Mouse (Mus musculus): ENCODE results near the gene Enpp6. TPM values are rescaled to one million over a fixed set of nuclear protein-coding genes. Genes with fewer than 3 reads are reported as not detected.

Gene Enpp6
- polyA plus RNA-seq, 1 experiment from 2014 or later: 0.13 TPM

GRCm38 (mm10) chr8:47058971-47059370 is 72.3 kb downstream of the Enpp6 start:
- Histone ChIP-seq H3K36me3 (ENCODE audit: control insufficient read depth, insufficient read depth, low read length) (no peaks in the 10 kb centered on the region), H3K27ac (ENCODE audit: low read depth, low read length) (no peak overlapping the region), H3K4me2 (ENCODE audit: low read depth, low read length, severe bottlenecking) (no peak overlapping the region), H3K4me3 (ENCODE audit: low read depth, low read length) (no peak overlapping the region), H3K9ac (ENCODE audit: low read length) (no peak overlapping the region), H3K27me3 (ENCODE audit: control insufficient read depth, insufficient read depth, low read length) (no peaks in the 10 kb centered on the region), H3K4me1 (replicated peaks; ENCODE audit: control insufficient read depth, insufficient read depth, low read length) (no peaks in the 10 kb centered on the region), H3K9me3 (ENCODE audit: control insufficient read depth, low read length) (no peaks in the 10 kb centered on the region)
- ATAC-seq (replicated peaks; ENCODE audit: low FRiP score) (no peak), DNase-seq (ENCODE audit: low spot score) (no peak)
- WGBS: 88% methylated on average over 2 of the region's 2 CpGs

GRCm38 (mm10) chr8:47061105-47061720 is 74.5 kb downstream of the Enpp6 start:
- WGBS: 83% methylated on average over 7 of the region's 7 CpGs
- DNase-seq (ENCODE audit: low spot score) (no peak), ATAC-seq (replicated peaks; ENCODE audit: low FRiP score) (no peak)
- Histone ChIP-seq H3K27me3 (ENCODE audit: control insufficient read depth, insufficient read depth, low read length) (no peaks in the 10 kb centered on the region), H3K4me3 (ENCODE audit: low read depth, low read length) (no peak overlapping the region), H3K9ac (ENCODE audit: low read length) (no peak overlapping the region), H3K9me3 (ENCODE audit: control insufficient read depth, low read length) (no peaks in the 10 kb centered on the region), H3K4me2 (ENCODE audit: low read depth, low read length, severe bottlenecking) (no peak overlapping the region), H3K4me1 (replicated peaks; ENCODE audit: control insufficient read depth, insufficient read depth, low read length) (no peaks in the 10 kb centered on the region), H3K36me3 (ENCODE audit: control insufficient read depth, insufficient read depth, low read length) (no peaks in the 10 kb centered on the region), H3K27ac (ENCODE audit: low read depth, low read length) (no peak overlapping the region)

GRCm38 (mm10) chr8:47067121-47067520 is 80.4 kb downstream of the Enpp6 start:
- Histone ChIP-seq H3K4me3 (ENCODE audit: low read depth, low read length) (no peak overlapping the region), H3K4me1 (replicated peaks; ENCODE audit: control insufficient read depth, insufficient read depth, low read length) (no peaks in the 10 kb centered on the region), H3K9me3 (ENCODE audit: control insufficient read depth, low read length) (no peaks in the 10 kb centered on the region), H3K4me2 (ENCODE audit: low read depth, low read length, severe bottlenecking) (no peak overlapping the region), H3K27me3 (ENCODE audit: control insufficient read depth, insufficient read depth, low read length) (no peaks in the 10 kb centered on the region), H3K9ac (ENCODE audit: low read length) (no peak overlapping the region), H3K27ac (ENCODE audit: low read depth, low read length) (no peak overlapping the region), H3K36me3 (ENCODE audit: control insufficient read depth, insufficient read depth, low read length) (no peaks in the 10 kb centered on the region)
- 92% methylated on average over 9 of the region's 9 CpGs for WGBS
- ATAC-seq (replicated peaks; ENCODE audit: low FRiP score): no peak
- DNase-seq (ENCODE audit: low spot score): no peak

GRCm38 (mm10) chr8:47069634-47070033 is 82.9 kb downstream of the Enpp6 start:
- H3K4me2 ChIP-seq (ENCODE audit: low read depth, low read length, severe bottlenecking): no peak overlapping the region
- H3K9me3 ChIP-seq (ENCODE audit: control insufficient read depth, low read length): no peaks in the 10 kb centered on the region
- no peak overlapping the region for H3K9ac ChIP-seq (ENCODE audit: low read length)
- H3K27ac ChIP-seq (ENCODE audit: low read depth, low read length): no peak overlapping the region
- WGBS: 83% methylated on average over 3 of the region's 3 CpGs
- H3K4me1 ChIP-seq (replicated peaks; ENCODE audit: control insufficient read depth, insufficient read depth, low read length): no peaks in the 10 kb centered on the region
- no peaks in the 10 kb centered on the region for H3K36me3 ChIP-seq (ENCODE audit: control insufficient read depth, insufficient read depth, low read length)
- ATAC-seq (replicated peaks; ENCODE audit: low FRiP score) (no peak), DNase-seq (ENCODE audit: low spot score) (no peak)
- H3K4me3 ChIP-seq (ENCODE audit: low read depth, low read length): no peak overlapping the region
- no peaks in the 10 kb centered on the region for H3K27me3 ChIP-seq (ENCODE audit: control insufficient read depth, insufficient read depth, low read length)

GRCm38 (mm10) chr8:47072001-47072400 is 85.3 kb downstream of the Enpp6 start:
- H3K9me3 ChIP-seq (ENCODE audit: control insufficient read depth, low read length): no peaks in the 10 kb centered on the region
- no peaks in the 10 kb centered on the region for H3K36me3 ChIP-seq (ENCODE audit: control insufficient read depth, insufficient read depth, low read length)
- ATAC-seq (replicated peaks; ENCODE audit: low FRiP score) (no peak), DNase-seq (ENCODE audit: low spot score) (no peak)
- no peak overlapping the region for H3K4me3 ChIP-seq (ENCODE audit: low read depth, low read length)
- WGBS: 85% methylated on average over 5 of the region's 5 CpGs
- no peak overlapping the region for H3K9ac ChIP-seq (ENCODE audit: low read length)
- no peaks in the 10 kb centered on the region for H3K4me1 ChIP-seq (replicated peaks; ENCODE audit: control insufficient read depth, insufficient read depth, low read length)
- no peaks in the 10 kb centered on the region for H3K27me3 ChIP-seq (ENCODE audit: control insufficient read depth, insufficient read depth, low read length)
- H3K4me2 ChIP-seq (ENCODE audit: low read depth, low read length, severe bottlenecking): no peak overlapping the region
- H3K27ac ChIP-seq (ENCODE audit: low read depth, low read length): no peak overlapping the region

GRCm38 (mm10) chr8:47075941-47076555 is 89.4 kb downstream of the Enpp6 start:
- H3K9me3 ChIP-seq (ENCODE audit: control insufficient read depth, low read length): no peaks in the 10 kb centered on the region
- DNase-seq (ENCODE audit: low spot score): no peak
- H3K4me2 ChIP-seq (ENCODE audit: low read depth, low read length, severe bottlenecking): no peak overlapping the region
- no peaks in the 10 kb centered on the region for H3K4me1 ChIP-seq (replicated peaks; ENCODE audit: control insufficient read depth, insufficient read depth, low read length)
- no peak overlapping the region for H3K27ac ChIP-seq (ENCODE audit: low read depth, low read length)
- H3K27me3 ChIP-seq (ENCODE audit: control insufficient read depth, insufficient read depth, low read length): no peaks in the 10 kb centered on the region
- 82% methylated on average over 6 of the region's 6 CpGs for WGBS
- H3K9ac ChIP-seq (ENCODE audit: low read length): no peak overlapping the region
- ATAC-seq (replicated peaks; ENCODE audit: low FRiP score): no peak
- no peaks in the 10 kb centered on the region for H3K36me3 ChIP-seq (ENCODE audit: control insufficient read depth, insufficient read depth, low read length)
- H3K4me3 ChIP-seq (ENCODE audit: low read depth, low read length): no peak overlapping the region

GRCm38 (mm10) chr8:47080037-47080436 is 93.3 kb downstream of the Enpp6 start:
- H3K4me1 ChIP-seq (replicated peaks; ENCODE audit: control insufficient read depth, insufficient read depth, low read length): no peaks in the 10 kb centered on the region
- no peak overlapping the region for H3K4me3 ChIP-seq (ENCODE audit: low read depth, low read length)
- H3K4me2 ChIP-seq (ENCODE audit: low read depth, low read length, severe bottlenecking): no peak overlapping the region
- no peaks in the 10 kb centered on the region for H3K36me3 ChIP-seq (ENCODE audit: control insufficient read depth, insufficient read depth, low read length)
- DNase-seq (ENCODE audit: low spot score) (no peak), ATAC-seq (replicated peaks; ENCODE audit: low FRiP score) (no peak)
- H3K9ac ChIP-seq (ENCODE audit: low read length): no peak overlapping the region
- H3K27ac ChIP-seq (ENCODE audit: low read depth, low read length): no peak overlapping the region
- 84% methylated on average over 4 of the region's 4 CpGs for WGBS
- no peaks in the 10 kb centered on the region for H3K27me3 ChIP-seq (ENCODE audit: control insufficient read depth, insufficient read depth, low read length)
- no peaks in the 10 kb centered on the region for H3K9me3 ChIP-seq (ENCODE audit: control insufficient read depth, low read length)

GRCm38 (mm10) chr8:47082201-47083027 is 95.7 kb downstream of the Enpp6 start:
- Histone ChIP-seq H3K27ac (ENCODE audit: low read depth, low read length) (no peak overlapping the region), H3K9ac (ENCODE audit: low read length) (no peak overlapping the region), H3K36me3 (ENCODE audit: control insufficient read depth, insufficient read depth, low read length) (no peaks in the 10 kb centered on the region), H3K27me3 (ENCODE audit: control insufficient read depth, insufficient read depth, low read length) (no peaks in the 10 kb centered on the region), H3K4me2 (ENCODE audit: low read depth, low read length, severe bottlenecking) (no peak overlapping the region), H3K4me3 (ENCODE audit: low read depth, low read length) (no peak overlapping the region), H3K9me3 (ENCODE audit: control insufficient read depth, low read length) (no peaks in the 10 kb centered on the region), H3K4me1 (replicated peaks; ENCODE audit: control insufficient read depth, insufficient read depth, low read length) (no peaks in the 10 kb centered on the region)
- no peak for DNase-seq (ENCODE audit: low spot score)
- no peak for ATAC-seq (replicated peaks; ENCODE audit: low FRiP score)
- WGBS: 91% methylated on average over 22 of the region's 22 CpGs
